Mouse (Mus musculus) cerebellum, postnatal 25 days (tissue): ENCODE results near the gene Fam198b.

Experiments used
- DNase-seq, 2 experiments: peaks; one replicate each; pipeline ENCODE4 v3.0.0; 2021; ENCODE audit warnings: mixed read lengths in 2 of 2

Fam198b gene

DNA sequence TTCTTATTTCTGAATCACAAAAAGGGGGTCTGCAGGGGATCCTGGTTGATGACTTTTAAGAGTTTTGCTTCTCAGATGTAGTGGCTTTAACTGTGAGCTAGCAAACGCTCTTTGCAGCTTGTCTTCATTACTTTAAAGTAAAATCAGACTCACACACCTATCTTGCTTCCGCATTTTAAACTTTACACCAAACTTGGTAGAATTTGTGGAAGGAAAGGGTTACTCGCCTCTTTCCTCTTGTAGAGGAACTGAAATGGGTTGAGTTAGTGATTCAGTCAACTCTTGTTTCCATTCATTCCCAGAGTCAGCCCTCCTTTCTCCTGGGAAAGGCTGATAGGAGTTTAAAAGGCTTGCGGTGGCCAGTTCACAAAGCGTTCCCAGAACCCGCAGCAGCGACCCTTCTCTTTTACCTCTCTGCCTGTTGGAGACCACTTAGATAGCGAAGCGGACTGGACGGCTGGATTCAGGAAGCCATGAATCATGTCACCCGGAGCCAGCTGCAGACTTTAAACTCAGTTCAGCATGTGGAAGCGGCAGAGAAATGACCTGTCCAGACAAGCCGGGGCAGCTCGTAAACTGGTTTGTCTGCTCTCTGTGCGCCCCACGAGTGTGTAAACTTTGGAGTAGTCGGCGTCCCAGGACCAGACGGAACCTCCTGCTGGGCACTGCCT, 1.5 kb downstream of the Fam198b start:
- DNase-seq, result no peak

- DNase-seq, result peak in 1 of 2 experiments; percentile 21
Measured at GRCm38 (mm10) chr3:79886357-79887091, 2.2 kb downstream of the Fam198b start.

- no peak for DNase-seq
Measured at GRCm38 (mm10) chr3:79887161-79887855, 3.0 kb downstream of the Fam198b start.

GRCm38 (mm10) chr3:79887966-79888365, 3.6 kb downstream of the Fam198b start:
- DNase-seq, result no peak

- DNase-seq, result no peak
Measured at GRCm38 (mm10) chr3:79897534-79898370, 13.4 kb downstream of the Fam198b start.

DNA sequence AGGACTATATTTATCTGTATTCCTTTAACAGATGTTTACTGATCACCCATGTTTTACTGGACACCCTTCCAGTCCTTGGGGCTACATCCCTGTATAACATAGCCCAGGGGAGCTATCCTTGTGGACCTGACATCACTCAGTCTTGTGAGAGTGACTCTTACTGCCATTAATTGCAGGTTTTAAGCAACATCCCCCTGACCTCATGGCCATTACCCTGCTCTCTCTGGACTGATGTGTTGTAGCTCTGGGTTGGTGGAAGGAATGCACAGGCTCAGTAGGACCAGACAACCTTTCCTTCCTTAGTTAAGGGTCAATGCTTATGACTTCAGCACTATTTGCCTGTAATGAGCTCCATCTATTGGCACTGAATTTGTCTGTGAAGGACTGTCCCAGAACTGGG, 14.2 kb downstream of the Fam198b start:
- DNase-seq, result no peak

- DNase-seq, result no peak
Measured at GRCm38 (mm10) chr3:79899906-79900305, 15.6 kb downstream of the Fam198b start.

DNA sequence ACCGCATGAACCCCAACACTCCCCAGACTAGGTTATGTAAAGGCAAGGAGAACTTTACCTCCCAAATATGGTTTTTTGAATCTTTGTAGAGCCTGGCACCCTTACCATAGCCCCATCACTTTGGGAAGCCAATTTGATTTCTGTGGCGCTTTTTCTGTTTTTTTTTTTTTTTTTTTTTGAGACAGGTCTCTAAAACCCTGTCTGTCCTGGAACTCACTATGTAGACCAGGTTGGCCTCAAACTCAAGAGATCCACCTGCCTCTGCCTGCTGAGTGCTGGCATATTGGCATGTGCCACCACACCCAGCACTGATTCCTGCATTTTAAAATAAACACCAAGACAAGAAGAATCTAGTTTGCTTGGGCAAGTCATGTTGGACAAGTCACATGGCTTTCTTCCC, 16.2 kb downstream of the Fam198b start:
- DNase-seq, result no peak

- DNase-seq, result no peak
Measured at GRCm38 (mm10) chr3:79901321-79901720, 17.0 kb downstream of the Fam198b start.

DNA sequence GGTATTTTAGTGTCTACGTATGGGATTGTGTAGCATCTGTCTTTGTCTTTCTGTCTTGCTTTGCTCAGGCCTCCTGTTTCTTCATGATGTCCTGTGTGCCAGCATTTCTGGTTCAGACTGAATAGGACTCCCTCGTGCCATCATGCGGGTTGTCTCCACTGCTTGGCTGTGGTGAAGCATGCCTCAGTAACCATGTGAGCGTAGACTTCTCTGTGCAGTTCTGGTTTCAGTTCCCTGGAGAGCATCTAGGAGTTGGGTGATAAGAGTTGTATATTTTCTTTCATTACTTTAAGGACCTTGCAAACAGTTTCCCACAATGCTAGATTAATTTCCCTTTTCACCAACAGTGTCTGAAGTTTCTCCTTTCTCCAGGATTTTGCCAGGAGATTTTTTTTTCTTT, 17.4 kb downstream of the Fam198b start:
- no peak for DNase-seq

- no peak for DNase-seq
Measured at GRCm38 (mm10) chr3:79903803-79904202, 19.5 kb downstream of the Fam198b start.

GRCm38 (mm10) chr3:79904238-79904757, 20.0 kb downstream of the Fam198b start:
- no peak for DNase-seq

DNA sequence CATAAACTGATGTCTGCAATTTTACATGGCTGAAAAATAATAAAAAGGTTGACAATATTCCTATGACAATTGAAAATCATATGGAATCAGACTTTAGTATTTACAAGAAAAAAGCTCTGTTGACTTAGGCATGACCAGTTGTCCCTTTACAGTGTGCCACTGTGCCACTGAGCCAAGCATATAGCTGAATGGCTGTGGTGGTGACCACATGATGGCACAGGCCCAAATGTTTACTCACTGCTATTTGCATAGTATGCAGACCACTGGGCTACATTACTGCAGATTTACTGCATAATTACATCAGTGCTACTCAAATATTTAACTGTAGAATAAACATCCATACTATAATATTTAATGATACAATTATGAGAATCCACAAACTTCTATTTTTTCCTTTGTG, 21.1 kb downstream of the Fam198b start:
- no peak for DNase-seq

DNA sequence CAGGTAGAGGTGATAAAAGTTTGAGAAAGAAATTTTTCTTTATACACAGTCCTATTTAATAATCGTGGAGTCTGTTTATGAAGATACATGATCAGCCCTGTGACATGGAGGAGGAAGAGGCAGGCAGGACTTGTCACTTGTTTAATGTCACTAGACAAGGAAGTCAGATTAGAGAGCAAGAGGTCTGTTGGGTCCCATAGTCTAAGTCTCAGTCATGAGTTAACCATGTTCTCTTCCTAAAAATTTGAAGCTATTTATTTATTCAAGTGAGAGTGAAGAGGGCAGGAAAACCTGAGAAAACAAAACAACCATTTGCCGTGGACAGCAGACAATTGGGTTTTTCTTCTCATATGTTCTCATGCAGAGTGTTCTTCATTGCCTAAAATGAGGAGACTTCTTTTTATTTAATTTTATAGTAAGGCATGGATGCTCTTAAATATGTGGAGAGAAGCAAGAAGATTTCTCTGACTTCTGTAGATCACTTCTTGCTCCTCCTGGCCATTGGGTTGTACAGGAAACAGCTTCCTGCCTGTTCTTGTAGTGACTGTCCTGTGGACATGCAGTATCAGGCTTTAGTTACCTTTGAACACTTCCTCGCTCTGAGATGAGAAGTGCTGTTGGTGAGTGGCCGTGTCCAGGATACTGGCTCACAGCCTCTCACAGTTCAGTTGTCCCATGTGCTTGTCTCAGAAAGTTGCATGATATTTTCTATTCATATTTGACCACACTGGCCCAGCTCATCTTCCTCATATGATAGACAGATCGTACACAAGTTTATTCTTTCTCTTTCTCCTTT, 22.1 kb downstream of the Fam198b start:
- DNase-seq, result no peak

- no peak for DNase-seq
Measured at GRCm38 (mm10) chr3:79907223-79907622, 22.9 kb downstream of the Fam198b start.

GRCm38 (mm10) chr3:79910375-79911141, 26.2 kb downstream of the Fam198b start:
- no peak for DNase-seq

GRCm38 (mm10) chr3:79911166-79911565, 26.8 kb downstream of the Fam198b start:
- no peak for DNase-seq

GRCm38 (mm10) chr3:79914012-79914411, 29.7 kb downstream of the Fam198b start:
- DNase-seq, result no peak

GRCm38 (mm10) chr3:79916185-79916584, 31.9 kb downstream of the Fam198b start:
- no peak for DNase-seq

GRCm38 (mm10) chr3:79918761-79919160, 34.4 kb downstream of the Fam198b start:
- DNase-seq, result no peak
